Mouse (Mus musculus) layer of hippocampus, postnatal 10 days (tissue): ENCODE data around the gene Trcg1. TPM values are rescaled to one million over a fixed set of nuclear protein-coding genes. Genes with fewer than 3 reads are reported as not detected.
"Not testable (repeated sequence)": the region's sequence is repeated elsewhere in the genome, so short reads cannot be mapped to it uniquely, and the experiment has no call there.

Experiments used
- DNase-seq, 2 experiments: peaks; one replicate each; pipeline ENCODE4 v3.0.0; 2021; ENCODE audit warnings: low spot score in 2 of 2
- long read RNA-seq: library from polyadenylated mRNA; stranded (forward); transcript quantifications from one replicate; pipeline ENCODE4 v2.0.0, GENCODE M21; 2023
- total RNA-seq, 2 experiments: library from RNA; stranded (reverse); gene quantifications; 2 replicates each; pipeline ENCODE4 v1.2.3; 2021

Gene Trcg1
- not detected for total RNA-seq
- long read RNA-seq, result 0 reads

GRCm38 (mm10) chr9:57236256-57236655, at the start of gene Trcg1:
Gene Trcg1, plus strand, starts transcription at chr9:57236556.
- no peak for DNase-seq

GRCm38 (mm10) chr9:57196708-57197107, 39.6 kb upstream of the Trcg1 start:
- no peak for DNase-seq

- DNase-seq, result no peak
These were observed 38.9 kb upstream of the Trcg1 start for GRCm38 (mm10) chr9:57197414-57197813.

- no peak for DNase-seq
These were observed 33.4 kb upstream of the Trcg1 start for GRCm38 (mm10) chr9:57202981-57203380.

- not testable (repeated sequence) for DNase-seq
These were observed 32.8 kb upstream of the Trcg1 start for GRCm38 (mm10) chr9:57203571-57203970.

- DNase-seq, result no peak
These were observed 29.5 kb upstream of the Trcg1 start for GRCm38 (mm10) chr9:57206896-57207295.

GRCm38 (mm10) chr9:57209316-57209715, 27.0 kb upstream of the Trcg1 start:
- peak; percentile 42 to 55 for DNase-seq

GRCm38 (mm10) chr9:57212448-57213222, 23.7 kb upstream of the Trcg1 start:
- DNase-seq, result no peak

GRCm38 (mm10) chr9:57214500-57214899, 21.9 kb upstream of the Trcg1 start:
- DNase-seq, result no peak

- no peak for DNase-seq
These were observed 19.1 kb upstream of the Trcg1 start for GRCm38 (mm10) chr9:57217220-57217619.

- DNase-seq, result no peak
These were observed 17.6 kb upstream of the Trcg1 start for GRCm38 (mm10) chr9:57218776-57219175.

- DNase-seq, result no peak
These were observed 16.8 kb upstream of the Trcg1 start for GRCm38 (mm10) chr9:57219511-57219910.

GRCm38 (mm10) chr9:57220356-57220755, 16.0 kb upstream of the Trcg1 start:
- peak; percentile 25 to 42 for DNase-seq

GRCm38 (mm10) chr9:57223341-57223740, 13.0 kb upstream of the Trcg1 start:
- no peak for DNase-seq

GRCm38 (mm10) chr9:57225780-57226627, 10.4 kb upstream of the Trcg1 start:
- no peak for DNase-seq

- DNase-seq, result not testable (repeated sequence)
These were observed 9.7 kb upstream of the Trcg1 start for GRCm38 (mm10) chr9:57226628-57227122.

GRCm38 (mm10) chr9:57227203-57227602, 9.2 kb upstream of the Trcg1 start:
- no peak for DNase-seq

GRCm38 (mm10) chr9:57228186-57228585, 8.2 kb upstream of the Trcg1 start:
- no peak for DNase-seq

- DNase-seq, result no peak
These were observed 6.6 kb upstream of the Trcg1 start for GRCm38 (mm10) chr9:57229726-57230125.

- no peak for DNase-seq
These were observed 6.1 kb upstream of the Trcg1 start for GRCm38 (mm10) chr9:57230146-57230783.

- DNase-seq, result no peak
These were observed 4.7 kb upstream of the Trcg1 start for GRCm38 (mm10) chr9:57231536-57232255.
